Mouse (Mus musculus): ENCODE results near the gene Slc43a1. TPM values are rescaled to one million over a fixed set of nuclear protein-coding genes. Genes with fewer than 3 reads are reported as not detected.
A peak's percentile ranks its signal among the peaks of the same experiment; 100 is the strongest.
"Not testable (repeated sequence)": the region's sequence is repeated elsewhere in the genome, so short reads cannot be mapped to it uniquely, and the experiment has no call there.

Slc43a1 gene
- polyA plus RNA-seq (2015; fragmentation: Nextera tagmentation; extraction: Ambion mirVana): 2.5 and 3.4 TPM in 2 replicates

GRCm38 (mm10) chr2:84838593-84838949, at the start of gene Slc43a1:
Gene Slc43a1, plus strand, starts transcription at chr2:84838850.
- WGBS: 9% methylated on average over 10 of the region's 10 CpGs
- Histone ChIP-seq H3K27me3 (peaks cover 14% of the 10 kb centered on the region), H3K4me1 (peaks cover 31% of the 10 kb centered on the region), H3K9ac (replicated peaks) (peak within 1 kb of the TSS; percentile 61), H3K27ac (replicated peaks) (no peak within 1 kb of the TSS), H3K4me3 (peak within 1 kb of the TSS; percentile 58), H3K4me2 (replicated peaks) (peak within 1 kb of the TSS; percentile 100), H3K36me3 (no peaks in the 10 kb centered on the region), H3K9me3 (no peaks in the 10 kb centered on the region)
- no peak for ATAC-seq (replicated peaks)

GRCm38 (mm10) chr2:84790418-84790817, 48.2 kb upstream of the Slc43a1 start:
- H3K36me3 ChIP-seq: no peaks in the 10 kb centered on the region
- 59% methylated on average over 9 of the region's 9 CpGs for WGBS
- no peak overlapping the region for H3K9ac ChIP-seq (replicated peaks)
- H3K9me3 ChIP-seq: no peaks in the 10 kb centered on the region
- no peak overlapping the region for H3K4me2 ChIP-seq (replicated peaks)
- no peak overlapping the region for H3K4me3 ChIP-seq
- no peaks in the 10 kb centered on the region for H3K4me1 ChIP-seq
- H3K27ac ChIP-seq (replicated peaks): no peak overlapping the region
- ATAC-seq (replicated peaks): no peak
- H3K27me3 ChIP-seq: no peaks in the 10 kb centered on the region

GRCm38 (mm10) chr2:84792516-84792915, 46.1 kb upstream of the Slc43a1 start:
- H3K9ac ChIP-seq (replicated peaks): no peak overlapping the region
- no peak for ATAC-seq (replicated peaks)
- no peaks in the 10 kb centered on the region for H3K9me3 ChIP-seq
- no peaks in the 10 kb centered on the region for H3K4me1 ChIP-seq
- H3K36me3 ChIP-seq: no peaks in the 10 kb centered on the region
- no peaks in the 10 kb centered on the region for H3K27me3 ChIP-seq
- no peak overlapping the region for H3K27ac ChIP-seq (replicated peaks)
- WGBS: 89% methylated on average over 3 of the region's 3 CpGs
- H3K4me2 ChIP-seq (replicated peaks): no peak overlapping the region
- no peak overlapping the region for H3K4me3 ChIP-seq

GRCm38 (mm10) chr2:84793154-84793553, 45.5 kb upstream of the Slc43a1 start:
- no peak overlapping the region for H3K9ac ChIP-seq (replicated peaks)
- no peak overlapping the region for H3K4me2 ChIP-seq (replicated peaks)
- 94% methylated on average over 3 of the region's 3 CpGs for WGBS
- peaks cover 2% of the 10 kb centered on the region; the same call in 1 of the 2 replicates for H3K4me1 ChIP-seq
- no peaks in the 10 kb centered on the region for H3K36me3 ChIP-seq
- no peaks in the 10 kb centered on the region for H3K27me3 ChIP-seq
- ATAC-seq (replicated peaks): no peak
- no peaks in the 10 kb centered on the region for H3K9me3 ChIP-seq
- H3K4me3 ChIP-seq: no peak overlapping the region
- H3K27ac ChIP-seq (replicated peaks): no peak overlapping the region

GRCm38 (mm10) chr2:84793871-84794270, 44.8 kb upstream of the Slc43a1 start:
- Histone ChIP-seq H3K27me3 (no peaks in the 10 kb centered on the region), H3K9ac (replicated peaks) (no peak overlapping the region), H3K27ac (replicated peaks) (no peak overlapping the region), H3K4me1 (peaks cover 5% of the 10 kb centered on the region), H3K36me3 (no peaks in the 10 kb centered on the region), H3K4me2 (replicated peaks) (no peak overlapping the region), H3K9me3 (no peaks in the 10 kb centered on the region), H3K4me3 (no peak overlapping the region)
- no peak for ATAC-seq (replicated peaks)
- 88% methylated on average over 3 of the region's 3 CpGs for WGBS

GRCm38 (mm10) chr2:84797833-84798492, 40.7 kb upstream of the Slc43a1 start:
- Histone ChIP-seq H3K4me3 (peak overlapping the region; percentile 53), H3K4me1 (peaks cover 9% of the 10 kb centered on the region), H3K9ac (replicated peaks) (peak overlapping the region; percentile 53), H3K27ac (replicated peaks) (0 out of 2 replicates have a peak overlapping the region, but pooled peaks have one; percentile 49), H3K36me3 (no peaks in the 10 kb centered on the region), H3K27me3 (no peaks in the 10 kb centered on the region), H3K4me2 (replicated peaks) (peak overlapping the region; percentile 90), H3K9me3 (no peaks in the 10 kb centered on the region)
- ATAC-seq (replicated peaks): peak; percentile 72
- WGBS: 7% methylated on average over 13 of the region's 13 CpGs

- H3K4me1 ChIP-seq: peaks cover 9% of the 10 kb centered on the region
- 0 out of 2 replicates have a peak within 1 kb of the TSS, but pooled peaks have one; percentile 49 for H3K27ac ChIP-seq (replicated peaks)
- peak within 1 kb of the TSS; percentile 53 for H3K9ac ChIP-seq (replicated peaks)
- peak within 1 kb of the TSS; percentile 90 for H3K4me2 ChIP-seq (replicated peaks)
- under 1% methylated on average over 21 of the region's 21 CpGs for WGBS
- H3K27me3 ChIP-seq: no peaks in the 10 kb centered on the region
- H3K9me3 ChIP-seq: no peaks in the 10 kb centered on the region
- ATAC-seq (replicated peaks): peak; percentile 77
- peak within 1 kb of the TSS; percentile 53 for H3K4me3 ChIP-seq
- no peaks in the 10 kb centered on the region for H3K36me3 ChIP-seq
Measured at GRCm38 (mm10) chr2:84798493-84798921, 40.1 kb upstream of the Slc43a1 start, which contains the start of gene Ube2l6. Gene Ube2l6, plus strand, starts transcription at chr2:84798828.

GRCm38 (mm10) chr2:84799041-84799561, 39.5 kb upstream of the Slc43a1 start:
- Histone ChIP-seq H3K36me3 (no peaks in the 10 kb centered on the region), H3K4me1 (peaks cover 9% of the 10 kb centered on the region), H3K9ac (replicated peaks) (peak overlapping the region; percentile 53), H3K27me3 (no peaks in the 10 kb centered on the region), H3K4me2 (replicated peaks) (peak overlapping the region; percentile 90), H3K27ac (replicated peaks) (no peak overlapping the region), H3K4me3 (peak overlapping the region; percentile 53), H3K9me3 (no peaks in the 10 kb centered on the region)
- peak; percentile 70 for ATAC-seq (replicated peaks)
- under 1% methylated on average over 16 of the region's 16 CpGs for WGBS

GRCm38 (mm10) chr2:84800304-84800703, 38.3 kb upstream of the Slc43a1 start:
- H3K4me1 ChIP-seq: peaks cover 9% of the 10 kb centered on the region
- ATAC-seq (replicated peaks): no peak
- no peak overlapping the region for H3K27ac ChIP-seq (replicated peaks)
- H3K9ac ChIP-seq (replicated peaks): no peak overlapping the region
- no peaks in the 10 kb centered on the region for H3K27me3 ChIP-seq
- no peaks in the 10 kb centered on the region for H3K9me3 ChIP-seq
- no peak overlapping the region for H3K4me3 ChIP-seq
- H3K4me2 ChIP-seq (replicated peaks): no peak overlapping the region
- WGBS: 84% methylated on average over 4 of the region's 4 CpGs
- H3K36me3 ChIP-seq: no peaks in the 10 kb centered on the region

GRCm38 (mm10) chr2:84801223-84801622, 37.4 kb upstream of the Slc43a1 start:
- not testable (repeated sequence) for H3K27me3 ChIP-seq; H3K36me3 ChIP-seq; H3K27ac ChIP-seq (replicated peaks); H3K9me3 ChIP-seq; ATAC-seq (replicated peaks); H3K4me2 ChIP-seq (replicated peaks); H3K4me1 ChIP-seq; H3K9ac ChIP-seq (replicated peaks); H3K4me3 ChIP-seq
- WGBS: 78% methylated on average over 5 of the region's 5 CpGs

GRCm38 (mm10) chr2:84803963-84804362, 34.7 kb upstream of the Slc43a1 start:
- Histone ChIP-seq H3K4me1 (peaks cover 4% of the 10 kb centered on the region; the same call in 1 of the 2 replicates), H3K27ac (replicated peaks) (no peak overlapping the region), H3K9me3 (no peaks in the 10 kb centered on the region), H3K4me2 (replicated peaks) (no peak overlapping the region), H3K36me3 (no peaks in the 10 kb centered on the region), H3K9ac (replicated peaks) (no peak overlapping the region), H3K4me3 (no peak overlapping the region), H3K27me3 (no peaks in the 10 kb centered on the region)
- no peak for ATAC-seq (replicated peaks)
- WGBS: 89% methylated on average over 7 of the region's 7 CpGs

- 80% methylated on average over 5 of the region's 5 CpGs for WGBS
- H3K27me3 ChIP-seq: no peaks in the 10 kb centered on the region
- H3K27ac ChIP-seq (replicated peaks): no peak overlapping the region
- H3K9me3 ChIP-seq: no peaks in the 10 kb centered on the region
- H3K4me2 ChIP-seq (replicated peaks): no peak overlapping the region
- H3K4me1 ChIP-seq: peaks cover 5% of the 10 kb centered on the region
- H3K36me3 ChIP-seq: no peaks in the 10 kb centered on the region
- no peak overlapping the region for H3K9ac ChIP-seq (replicated peaks)
- no peak overlapping the region for H3K4me3 ChIP-seq
- ATAC-seq (replicated peaks): no peak
Measured at GRCm38 (mm10) chr2:84806546-84806945, 32.1 kb upstream of the Slc43a1 start.

Measured in forebrain, embryonic 15.5 days (tissue).